Mouse (Mus musculus): ENCODE data around the gene Brsk2.
"Not testable (repeated sequence)": the region's sequence is repeated elsewhere in the genome, so short reads cannot be mapped to it uniquely, and the experiment has no call there.

Brsk2 gene

GRCm38 (mm10) chr7:141948906-141949798 lies at the start of gene Brsk2:
Gene Brsk2, plus strand, starts transcription at chr7:141949751.
- peaks cover 18% of the 10 kb centered on the region for H3K4me1 ChIP-seq (replicated peaks; ENCODE audit: low read depth, low read length)
- H3K9me3 ChIP-seq (ENCODE audit: low read length) = no peaks in the 10 kb centered on the region
- peaks cover 80% of the 10 kb centered on the region for H3K27me3 ChIP-seq (ENCODE audit: insufficient read depth, low read length)
- TF ChIP-seq CTCF (conservative IDR thresholded peaks at IDR 0.05; ENCODE audit: low read length) = no peak
- peak within 1 kb of the TSS; percentile 84 for H3K4me3 ChIP-seq (replicated peaks; ENCODE audit: low read length)
- H3K36me3 ChIP-seq (ENCODE audit: insufficient read depth, low read length) = no peaks in the 10 kb centered on the region

- no peak for TF ChIP-seq CTCF (conservative IDR thresholded peaks at IDR 0.05; ENCODE audit: low read length)
- TF ChIP-seq POU5F1 (IDR thresholded peaks at IDR 0.05; ENCODE audit: borderline replicate concordance, low read length) = no peak
- TF ChIP-seq NANOG (IDR thresholded peaks at IDR 0.05; ENCODE audit: borderline replicate concordance, low read length) = no peak
- peak overlapping the region; percentile 96 for H3K4me3 ChIP-seq (replicated peaks; ENCODE audit: low read length)
- no peaks in the 10 kb centered on the region for H3K27me3 ChIP-seq (ENCODE audit: insufficient read depth, low read length)
- H3K9me3 ChIP-seq (ENCODE audit: low read length) = no peaks in the 10 kb centered on the region
- peaks cover 27% of the 10 kb centered on the region for H3K36me3 ChIP-seq (ENCODE audit: insufficient read depth, low read length)
- H3K4me1 ChIP-seq (replicated peaks; ENCODE audit: low read depth, low read length) = peaks cover 30% of the 10 kb centered on the region
These were observed 47.7 kb upstream of the Brsk2 start for GRCm38 (mm10) chr7:141901825-141902224.

DNA sequence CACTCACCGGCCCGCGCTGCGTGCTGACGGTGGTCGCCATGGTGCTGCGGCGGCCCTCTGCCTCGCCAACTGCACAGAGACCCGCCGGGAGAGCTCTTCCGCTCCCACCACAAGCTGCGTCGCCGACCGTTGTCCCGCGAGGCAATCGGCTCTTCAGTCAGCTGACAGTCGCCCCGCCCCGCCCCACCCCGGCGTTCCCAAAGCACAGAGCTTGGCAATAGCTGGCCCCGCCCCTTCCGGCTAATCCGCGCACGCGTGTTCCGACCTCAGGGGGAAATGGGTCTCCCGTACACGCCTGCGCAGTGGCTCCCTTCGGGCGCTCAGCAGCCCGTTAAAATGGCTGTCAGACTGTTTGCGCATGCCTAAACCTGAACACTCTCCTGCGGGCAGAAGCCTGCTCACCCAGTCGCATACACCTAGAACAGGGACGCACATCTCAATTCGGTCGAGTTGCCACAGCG lies 47.3 kb upstream of the Brsk2 start:
- TF ChIP-seq NANOG (IDR thresholded peaks at IDR 0.05; ENCODE audit: borderline replicate concordance, low read length) (no peak), CTCF (conservative IDR thresholded peaks at IDR 0.05; ENCODE audit: low read length) (no peak), POU5F1 (IDR thresholded peaks at IDR 0.05; ENCODE audit: borderline replicate concordance, low read length) (no peak)
- Histone ChIP-seq H3K4me1 (replicated peaks; ENCODE audit: low read depth, low read length) (peaks cover 30% of the 10 kb centered on the region), H3K36me3 (ENCODE audit: insufficient read depth, low read length) (peaks cover 22% of the 10 kb centered on the region), H3K27me3 (ENCODE audit: insufficient read depth, low read length) (no peaks in the 10 kb centered on the region), H3K4me3 (replicated peaks; ENCODE audit: low read length) (peak overlapping the region; percentile 96), H3K9me3 (ENCODE audit: low read length) (no peaks in the 10 kb centered on the region)

- Histone ChIP-seq H3K9me3 (ENCODE audit: low read length) (no peaks in the 10 kb centered on the region), H3K4me1 (replicated peaks; ENCODE audit: low read depth, low read length) (peaks cover 30% of the 10 kb centered on the region), H3K36me3 (ENCODE audit: insufficient read depth, low read length) (peaks cover 19% of the 10 kb centered on the region), H3K27me3 (ENCODE audit: insufficient read depth, low read length) (no peaks in the 10 kb centered on the region), H3K4me3 (replicated peaks; ENCODE audit: low read length) (peak overlapping the region; percentile 96)
- TF ChIP-seq POU5F1 (IDR thresholded peaks at IDR 0.05; ENCODE audit: borderline replicate concordance, low read length) = no peak
- no peak for TF ChIP-seq NANOG (IDR thresholded peaks at IDR 0.05; ENCODE audit: borderline replicate concordance, low read length)
- TF ChIP-seq CTCF (conservative IDR thresholded peaks at IDR 0.05; ENCODE audit: low read length) = no peak
These were observed 46.8 kb upstream of the Brsk2 start for GRCm38 (mm10) chr7:141902791-141903190.

DNA sequence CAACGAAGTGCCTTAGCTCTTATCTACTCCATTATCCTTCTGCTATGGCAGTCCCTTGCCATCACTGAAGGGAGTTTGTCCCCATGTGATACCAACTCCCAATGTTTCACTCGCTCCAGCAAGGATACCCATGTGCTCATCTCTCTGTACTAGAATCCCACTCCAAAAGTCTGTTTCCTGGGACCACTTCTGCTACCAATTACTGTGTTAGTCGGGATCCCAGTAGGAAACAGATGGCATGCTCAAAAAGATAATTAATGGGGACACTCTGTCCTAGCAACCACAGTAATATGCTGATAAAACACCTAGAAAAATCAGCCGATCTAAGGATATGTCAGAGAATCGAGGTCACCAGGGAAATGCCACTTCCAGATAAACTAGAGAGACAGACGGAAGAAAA lies 41.0 kb upstream of the Brsk2 start:
- Histone ChIP-seq H3K9me3 (ENCODE audit: low read length) (no peaks in the 10 kb centered on the region), H3K36me3 (ENCODE audit: insufficient read depth, low read length) (no peaks in the 10 kb centered on the region), H3K4me3 (replicated peaks; ENCODE audit: low read length) (no peak overlapping the region), H3K27me3 (ENCODE audit: insufficient read depth, low read length) (peaks cover 15% of the 10 kb centered on the region; the same call in 1 of the 2 replicates), H3K4me1 (replicated peaks; ENCODE audit: low read depth, low read length) (no peaks in the 10 kb centered on the region)
- no peak for TF ChIP-seq CTCF (conservative IDR thresholded peaks at IDR 0.05; ENCODE audit: low read length)
- no peak for TF ChIP-seq NANOG (IDR thresholded peaks at IDR 0.05; ENCODE audit: borderline replicate concordance, low read length)
- no peak for TF ChIP-seq POU5F1 (IDR thresholded peaks at IDR 0.05; ENCODE audit: borderline replicate concordance, low read length)

DNA sequence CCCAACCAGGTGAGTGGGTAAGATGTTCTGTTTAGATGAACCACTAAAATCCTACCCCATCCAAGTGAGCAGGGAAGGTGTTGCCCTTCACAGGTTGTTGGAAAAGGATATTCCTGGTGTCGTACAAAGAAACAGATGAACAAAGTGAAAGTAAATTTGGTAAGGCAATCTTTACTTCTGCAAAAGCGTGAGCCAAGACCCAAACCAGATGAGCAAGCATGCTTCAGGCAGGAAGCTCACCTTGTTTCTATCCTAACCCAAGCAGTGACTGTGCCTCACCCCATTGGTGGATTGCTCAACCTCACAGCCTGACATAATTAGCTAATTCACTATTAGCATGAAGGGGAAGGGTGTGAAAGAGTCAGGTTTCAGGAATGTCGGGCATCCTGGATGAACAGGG lies 38.2 kb upstream of the Brsk2 start:
- no peak overlapping the region for H3K4me3 ChIP-seq (replicated peaks; ENCODE audit: low read length)
- no peaks in the 10 kb centered on the region for H3K4me1 ChIP-seq (replicated peaks; ENCODE audit: low read depth, low read length)
- no peaks in the 10 kb centered on the region for H3K36me3 ChIP-seq (ENCODE audit: insufficient read depth, low read length)
- no peaks in the 10 kb centered on the region for H3K9me3 ChIP-seq (ENCODE audit: low read length)
- H3K27me3 ChIP-seq (ENCODE audit: insufficient read depth, low read length) = peaks cover 15% of the 10 kb centered on the region; the same call in 1 of the 2 replicates
- TF ChIP-seq POU5F1 (IDR thresholded peaks at IDR 0.05; ENCODE audit: borderline replicate concordance, low read length) = no peak
- TF ChIP-seq NANOG (IDR thresholded peaks at IDR 0.05; ENCODE audit: borderline replicate concordance, low read length) = no peak
- TF ChIP-seq CTCF (conservative IDR thresholded peaks at IDR 0.05; ENCODE audit: low read length) = no peak

DNA sequence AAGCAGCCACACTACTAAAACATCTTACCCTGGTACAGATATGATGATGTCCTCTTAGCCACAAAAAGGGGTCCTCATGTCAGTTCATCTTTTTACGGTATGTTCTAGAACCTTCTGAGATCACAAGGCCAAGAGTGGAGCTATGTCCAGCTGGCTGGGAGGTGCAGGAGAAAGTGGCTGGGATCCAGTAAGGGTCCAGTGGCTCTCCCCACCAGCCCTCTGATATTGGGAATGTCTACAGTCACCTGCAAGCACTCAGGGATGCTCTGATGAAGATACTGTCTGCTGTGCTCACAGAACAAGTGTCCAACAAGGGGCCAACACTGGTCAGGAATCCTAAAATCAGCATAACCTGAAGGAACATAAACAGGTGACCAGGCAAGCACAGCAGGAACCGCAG lies 31.1 kb upstream of the Brsk2 start, which contains the start of gene Tollip:
Gene Tollip (minus strand): TSS at position 101 of the 400 bp plus-strand sequence.
- Histone ChIP-seq H3K4me1 (replicated peaks; ENCODE audit: low read depth, low read length) (no peaks in the 10 kb centered on the region), H3K27me3 (ENCODE audit: insufficient read depth, low read length) (0 out of 2 replicates have a peak, but pooled peaks cover 2% of the 10 kb centered on the region), H3K4me3 (replicated peaks; ENCODE audit: low read length) (no peak within 1 kb of the TSS), H3K9me3 (ENCODE audit: low read length) (no peaks in the 10 kb centered on the region), H3K36me3 (ENCODE audit: insufficient read depth, low read length) (no peaks in the 10 kb centered on the region)
- TF ChIP-seq NANOG (IDR thresholded peaks at IDR 0.05; ENCODE audit: borderline replicate concordance, low read length) (no peak), POU5F1 (IDR thresholded peaks at IDR 0.05; ENCODE audit: borderline replicate concordance, low read length) (no peak), CTCF (conservative IDR thresholded peaks at IDR 0.05; ENCODE audit: low read length) (no peak)

DNA sequence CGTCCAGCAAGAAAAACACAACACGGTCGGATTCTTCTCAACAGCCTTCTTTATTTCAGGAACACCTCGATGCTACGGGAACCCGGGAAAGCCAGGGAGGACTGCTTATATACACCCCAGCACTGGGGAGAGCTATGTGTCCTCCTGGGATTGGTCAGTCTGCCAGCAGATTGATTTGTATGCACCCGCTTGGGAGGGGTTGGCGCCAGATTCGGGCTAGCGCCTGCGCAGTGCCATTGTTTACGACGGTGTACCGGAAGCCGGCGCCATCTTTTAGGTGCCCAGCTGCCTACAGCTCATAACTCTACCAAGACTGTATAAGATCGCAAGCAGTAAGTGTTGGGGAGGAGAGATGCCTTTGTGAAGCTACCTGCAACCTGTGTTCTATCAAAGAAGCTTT lies 25.4 kb upstream of the Brsk2 start:
- H3K27me3 ChIP-seq (ENCODE audit: insufficient read depth, low read length); H3K9me3 ChIP-seq (ENCODE audit: low read length); H3K4me3 ChIP-seq (replicated peaks; ENCODE audit: low read length); H3K36me3 ChIP-seq (ENCODE audit: insufficient read depth, low read length); H3K4me1 ChIP-seq (replicated peaks; ENCODE audit: low read depth, low read length): not testable (repeated sequence)

GRCm38 (mm10) chr7:141924917-141925316 lies 24.6 kb upstream of the Brsk2 start:
- TF ChIP-seq CTCF (conservative IDR thresholded peaks at IDR 0.05; ENCODE audit: low read length) (peak; percentile 94), NANOG (IDR thresholded peaks at IDR 0.05; ENCODE audit: borderline replicate concordance, low read length) (no peak)
- no peaks in the 10 kb centered on the region for H3K4me1 ChIP-seq (replicated peaks; ENCODE audit: low read depth, low read length)
- no peaks in the 10 kb centered on the region for H3K36me3 ChIP-seq (ENCODE audit: insufficient read depth, low read length)
- H3K9me3 ChIP-seq (ENCODE audit: low read length) = no peaks in the 10 kb centered on the region
- H3K4me3 ChIP-seq (replicated peaks; ENCODE audit: low read length) = no peak overlapping the region
- H3K27me3 ChIP-seq (ENCODE audit: insufficient read depth, low read length) = peaks cover 3% of the 10 kb centered on the region; the same call in 1 of the 2 replicates

Measured in E14TG2a.4 (cell line).